Mouse (Mus musculus): Measurements from ENCODE around the gene Fcer1g.

DNA sequence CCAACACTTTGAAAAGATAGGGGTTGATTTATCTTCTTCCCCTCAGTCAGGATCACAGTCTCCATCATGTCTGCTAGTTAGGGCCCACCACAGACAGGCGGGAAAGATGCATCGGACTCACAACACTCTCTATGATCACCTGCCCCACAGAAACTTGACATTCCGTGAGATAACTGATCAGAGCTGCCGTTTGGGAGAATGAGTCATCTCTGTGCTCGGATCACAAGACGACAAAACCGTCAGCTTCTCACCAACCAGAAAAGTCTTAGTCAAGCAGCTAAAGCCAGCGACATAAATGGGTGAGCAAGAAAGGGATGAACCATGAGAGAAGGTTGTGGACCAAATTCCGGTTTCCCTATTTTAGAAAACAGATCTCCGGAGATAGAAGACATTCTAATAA is 41.9 kb downstream of the Fcer1g start:
- TF ChIP-seq CTCF (IDR thresholded peaks at IDR 0.05; ENCODE audit: borderline replicate concordance, control insufficient read depth, extremely low read depth, insufficient read depth, low read length, poor library complexity) (no peak), POLR2A (IDR thresholded peaks at IDR 0.05; ENCODE audit: control insufficient read depth, extremely low read depth, insufficient read depth, low read length, poor library complexity) (no peak)

All from thymus, adult 2 months (tissue).